Mouse (Mus musculus) small intestine, adult 10 weeks (tissue): ENCODE data around the gene Cebpzos. TPM values are rescaled to one million over a fixed set of nuclear protein-coding genes. Genes with fewer than 3 reads are reported as not detected.

Experiments
- polyA plus RNA-seq: library from polyadenylated mRNA; stranded (reverse); fragments of 350-450 nt; fragmentation: Illumina TruSeq; extraction: RNeasy Lipid Tissue Mini Kit (QIAGEN cat#74804); gene quantifications from one replicate; pipeline ENCODE4 v1.2.3, GENCODE M21; 2014; ENCODE audit warnings: low replicate concordance

Gene Cebpzos
- 69.9 TPM for polyA plus RNA-seq

GRCm38 (mm10) chr17:78916369-78916813, at the start of gene Cebpzos:
Gene Cebpzos (plus strand): TSS chr17:78916500.

GRCm38 (mm10) chr17:78882401-78883112, 33.7 kb upstream of the Cebpzos start, which contains the start of gene Eif2ak2:
Gene Eif2ak2 (minus strand): TSS chr17:78882573.

GRCm38 (mm10) chr17:78906892-78907291, 9.4 kb upstream of the Cebpzos start, which contains the start of gene Sult6b1:
Gene Sult6b1 (minus strand): TSS chr17:78906992.

GRCm38 (mm10) chr17:78936466-78937228, 20.3 kb downstream of the Cebpzos start, which contains the start of the genes Cebpz and Ndufaf7:
Gene Cebpz (minus strand): TSS chr17:78937066.
Gene Ndufaf7 (plus strand): TSS chr17:78937136.

Other genes with a start within 250 kb of the Cebpzos start
- gene Strn, start 179.3 kb upstream of the Cebpzos start, polyA plus RNA-seq = 32.6 TPM
- 5.7 TPM for gene Heatr5b, start 81.1 kb upstream of the Cebpzos start, polyA plus RNA-seq
- 24.1 TPM for gene Gpatch11, start 80.9 kb upstream of the Cebpzos start, polyA plus RNA-seq
- 85.2 TPM for gene Eif2ak2, start 33.9 kb upstream of the Cebpzos start, polyA plus RNA-seq
- gene Sult6b1, start 9.5 kb upstream of the Cebpzos start, polyA plus RNA-seq = not detected
- 36.2 TPM for gene Cebpz, start 20.6 kb downstream of the Cebpzos start, polyA plus RNA-seq
- gene Ndufaf7, start 20.6 kb downstream of the Cebpzos start, polyA plus RNA-seq = 21.1 TPM
- gene Prkd3, start 104.3 kb downstream of the Cebpzos start, polyA plus RNA-seq = 17.3 TPM
- gene Qpct, start 135.4 kb downstream of the Cebpzos start, polyA plus RNA-seq = 22.5 TPM